Mouse (Mus musculus) embryonic facial prominence, embryonic 11.5 days (tissue): ENCODE measurements at regions not wholly inside any gene's neighbourhood (a gene's known extent, or its start where the extent isn't known, plus 50 kb on each side); places are given as distances from the start of the nearest gene placed in this dataset.
A peak's percentile ranks its signal among the peaks of the same experiment; 100 is the strongest.

Experiments used
- ATAC-seq: fragments of 200-750 bp; cut with Nextera tagmentation; replicated peaks from 2 replicates; pipeline ENCODE4 v1.8.0; 2017; ENCODE audit warnings: low read depth; ENCODE audit not compliant: insufficient number of reproducible peaks, low FRiP score, low TSS enrichment
- DNase-seq: peaks from one replicate; pipeline ENCODE4 v3.0.0-alpha.2; 2015; ENCODE audit warnings: low spot score
- H3K27ac ChIP-seq: fragments of 300-500 bp; sonication (generic); replicated peaks from 2 replicates; pipeline ENCODE4 v1.5.1; 2014; ENCODE audit warnings: mild to moderate bottlenecking, low read depth, low read length, control low read depth
- H3K27me3 ChIP-seq: fragments of 300-500 bp; sonication (generic); 2 replicates; pipeline ENCODE4 v1.6.1; 2014; ENCODE audit warnings: mild to moderate bottlenecking, low read length, moderate library complexity, mixed read lengths; ENCODE audit not compliant: control insufficient read depth, insufficient read depth
- H3K36me3 ChIP-seq: fragments of 300-500 bp; sonication (generic); replicated peaks from 2 replicates; pipeline ENCODE4 v1.6.1; 2014; ENCODE audit warnings: low read depth, mild to moderate bottlenecking, low read length, moderate library complexity, mixed read lengths; ENCODE audit not compliant: control insufficient read depth, insufficient read depth
- H3K4me1 ChIP-seq: fragments of 300-500 bp; sonication (generic); 2 replicates; pipeline ENCODE4 v1.6.1; 2014; ENCODE audit warnings: low read length, mixed read lengths; ENCODE audit not compliant: control insufficient read depth, insufficient read depth
- H3K4me2 ChIP-seq: fragments of 300-500 bp; sonication (generic); 2 replicates; pipeline ENCODE4 v1.6.1; 2014; ENCODE audit warnings: low read depth, mild to moderate bottlenecking, control low read depth, low read length, moderate library complexity
- H3K4me3 ChIP-seq: fragments of 300-500 bp; sonication (generic); 2 replicates; pipeline ENCODE4 v1.5.1; 2014; ENCODE audit warnings: low read depth, low read length, control low read depth
- H3K9ac ChIP-seq: fragments of 300-500 bp; sonication (generic); replicated peaks from 2 replicates; pipeline ENCODE4 v1.6.1; 2014; ENCODE audit warnings: mild to moderate bottlenecking, control low read depth, low read length
- H3K9me3 ChIP-seq: fragments of 300-500 bp; sonication (generic); replicated peaks from 2 replicates; pipeline ENCODE4 v1.6.1; 2016; ENCODE audit warnings: mild to moderate bottlenecking, low read length, inconsistent platforms, mixed read lengths; ENCODE audit not compliant: control insufficient read depth
- WGBS: fragments of 180-500 bp; shearing (Covaris S2); extraction: QIAGEN DNeasy Blood & Tissue Kit; methylation state at CpG from one replicate; pipeline ENCODE4 v1.1.7; 2014; 5-methylcytosine and 5-hydroxymethylcytosine counted together

- ATAC-seq (no peak), DNase-seq (no peak)
- Histone ChIP-seq H3K4me1 (no peaks in the 10 kb centered on the region), H3K27me3 (no peaks in the 10 kb centered on the region), H3K4me2 (no peak overlapping the region), H3K9ac (no peak overlapping the region), H3K4me3 (no peak overlapping the region), H3K36me3 (no peaks in the 10 kb centered on the region), H3K9me3 (no peaks in the 10 kb centered on the region), H3K27ac (no peak overlapping the region)
- WGBS = 80% methylated on average over 3 of the region's 3 CpGs
Measured at GRCm38 (mm10) chr8:115420536-115420935, 287.1 kb downstream of the Maf start.

GRCm38 (mm10) chr8:115420131-115420530 is 287.5 kb downstream of the Maf start:
- Histone ChIP-seq H3K27me3 (no peaks in the 10 kb centered on the region), H3K27ac (no peak overlapping the region), H3K4me2 (no peak overlapping the region), H3K4me1 (no peaks in the 10 kb centered on the region), H3K4me3 (no peak overlapping the region), H3K9me3 (no peaks in the 10 kb centered on the region), H3K36me3 (no peaks in the 10 kb centered on the region), H3K9ac (no peak overlapping the region)
- DNase-seq = no peak
- WGBS = 56% methylated on average over 6 of the region's 6 CpGs
- ATAC-seq = no peak

- Histone ChIP-seq H3K9ac (no peak overlapping the region), H3K27ac (no peak overlapping the region), H3K4me3 (no peak overlapping the region), H3K9me3 (no peaks in the 10 kb centered on the region), H3K27me3 (no peaks in the 10 kb centered on the region), H3K36me3 (no peaks in the 10 kb centered on the region), H3K4me1 (no peaks in the 10 kb centered on the region), H3K4me2 (no peak overlapping the region)
- WGBS = 32% methylated on average over 6 of the region's 6 CpGs
- DNase-seq (no peak), ATAC-seq (no peak)
Measured at GRCm38 (mm10) chr8:115418056-115418455, 289.5 kb downstream of the Maf start.

DNA sequence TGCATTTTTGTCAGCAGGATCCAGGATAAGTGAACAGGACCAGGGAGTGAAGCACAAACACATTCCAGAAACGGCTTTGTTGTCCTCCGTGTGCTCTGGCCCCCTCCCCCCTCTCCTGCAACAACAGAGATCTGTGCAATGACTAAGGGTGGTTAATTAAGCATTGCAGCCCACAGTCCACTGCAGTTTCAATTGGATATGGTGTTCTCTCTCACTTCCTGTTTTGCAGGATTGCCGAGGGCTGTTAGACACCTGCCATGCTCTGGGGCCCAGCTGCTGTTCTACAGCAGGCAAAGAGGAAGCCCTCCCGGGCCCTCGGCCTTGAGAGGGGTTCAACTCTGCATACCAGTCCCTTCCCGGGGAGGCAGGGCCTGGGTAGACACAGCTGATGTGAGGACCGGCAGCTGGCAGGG is 293.5 kb downstream of the Maf start:
- Histone ChIP-seq H3K9ac (no peak overlapping the region), H3K9me3 (no peaks in the 10 kb centered on the region), H3K4me2 (no peak overlapping the region), H3K27ac (no peak overlapping the region), H3K4me3 (no peak overlapping the region), H3K4me1 (no peaks in the 10 kb centered on the region), H3K36me3 (no peaks in the 10 kb centered on the region), H3K27me3 (no peaks in the 10 kb centered on the region)
- peak; percentile 40 for DNase-seq
- ATAC-seq = 0 out of 2 replicates have a peak, but pooled peaks have one; percentile 34
- 11% methylated on average over 7 of the region's 7 CpGs for WGBS

DNA sequence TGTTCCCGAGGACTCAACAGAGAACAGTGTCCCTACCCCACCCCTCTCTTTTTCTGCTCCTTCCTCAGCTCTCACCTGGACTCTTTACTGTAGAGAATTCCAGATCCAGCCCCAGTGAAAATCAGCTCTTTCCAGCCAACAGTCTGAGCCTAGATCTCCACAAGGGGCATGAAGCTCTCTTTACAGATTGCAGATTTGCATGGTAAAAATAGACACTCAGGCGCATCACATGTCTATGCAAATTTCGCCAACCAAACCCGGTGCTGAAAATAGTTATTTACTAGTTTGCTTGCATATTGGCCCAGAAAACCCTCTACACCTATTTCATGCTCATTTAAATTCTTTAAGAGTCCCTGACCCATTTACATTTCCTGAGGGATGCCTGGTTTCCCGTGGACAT is 295.8 kb downstream of the Maf start:
- no peak overlapping the region for H3K4me3 ChIP-seq
- H3K9ac ChIP-seq = no peak overlapping the region
- H3K4me1 ChIP-seq = no peaks in the 10 kb centered on the region
- H3K9me3 ChIP-seq = no peaks in the 10 kb centered on the region
- WGBS = 91% methylated on average over 5 of the region's 5 CpGs
- H3K36me3 ChIP-seq = no peaks in the 10 kb centered on the region
- no peak overlapping the region for H3K27ac ChIP-seq
- no peak for ATAC-seq
- no peak overlapping the region for H3K4me2 ChIP-seq
- H3K27me3 ChIP-seq = no peaks in the 10 kb centered on the region
- DNase-seq = no peak

DNA sequence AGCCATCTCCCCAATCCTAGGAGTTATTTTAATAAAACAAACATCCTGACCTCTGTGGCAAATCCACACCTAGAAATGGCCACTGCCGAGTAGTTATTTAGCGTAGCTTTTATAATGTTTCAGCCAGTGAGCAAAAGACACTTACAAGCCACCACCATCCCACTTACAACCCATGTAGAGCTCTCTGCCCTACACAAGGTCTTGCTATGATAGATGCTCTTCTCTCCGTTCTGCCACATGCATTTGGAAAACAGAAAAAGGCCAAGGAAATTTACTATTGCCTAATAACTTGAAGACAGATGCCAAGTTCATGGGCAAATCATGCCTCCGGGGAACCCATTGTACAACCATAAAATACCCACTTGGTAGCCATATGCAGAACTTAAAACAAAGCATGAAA is 296.5 kb downstream of the Maf start:
- WGBS = 93% methylated on average over 4 of the region's 4 CpGs
- no peak overlapping the region for H3K27ac ChIP-seq
- no peaks in the 10 kb centered on the region for H3K9me3 ChIP-seq
- H3K27me3 ChIP-seq = no peaks in the 10 kb centered on the region
- no peak overlapping the region for H3K9ac ChIP-seq
- ATAC-seq (no peak), DNase-seq (no peak)
- no peaks in the 10 kb centered on the region for H3K36me3 ChIP-seq
- H3K4me2 ChIP-seq = no peak overlapping the region
- no peaks in the 10 kb centered on the region for H3K4me1 ChIP-seq
- H3K4me3 ChIP-seq = no peak overlapping the region

DNA sequence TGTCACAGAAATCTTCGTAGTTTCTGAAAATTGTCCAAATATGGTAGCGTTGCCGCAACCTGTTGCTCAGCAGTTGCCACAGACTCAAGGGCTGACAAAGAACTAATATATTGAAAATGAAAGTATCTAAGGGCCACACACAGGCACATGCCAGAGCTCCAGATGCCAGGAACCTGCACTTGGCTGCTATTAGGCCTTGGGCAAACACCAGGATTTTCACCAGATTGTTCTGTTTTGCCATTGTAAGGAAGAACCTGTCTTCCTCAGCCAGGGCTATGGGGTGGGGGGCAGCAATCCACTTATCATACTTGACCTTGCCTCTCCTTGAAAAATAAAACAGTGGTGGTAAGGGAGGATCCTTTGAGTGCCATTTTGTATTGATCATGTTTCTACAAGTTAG is 297.4 kb downstream of the Maf start:
- Histone ChIP-seq H3K4me2 (no peak overlapping the region), H3K27me3 (no peaks in the 10 kb centered on the region), H3K9me3 (no peaks in the 10 kb centered on the region), H3K27ac (no peak overlapping the region), H3K4me3 (no peak overlapping the region), H3K36me3 (no peaks in the 10 kb centered on the region), H3K4me1 (no peaks in the 10 kb centered on the region), H3K9ac (no peak overlapping the region)
- DNase-seq = no peak
- WGBS = 97% methylated on average over 3 of the region's 3 CpGs
- no peak for ATAC-seq

DNA sequence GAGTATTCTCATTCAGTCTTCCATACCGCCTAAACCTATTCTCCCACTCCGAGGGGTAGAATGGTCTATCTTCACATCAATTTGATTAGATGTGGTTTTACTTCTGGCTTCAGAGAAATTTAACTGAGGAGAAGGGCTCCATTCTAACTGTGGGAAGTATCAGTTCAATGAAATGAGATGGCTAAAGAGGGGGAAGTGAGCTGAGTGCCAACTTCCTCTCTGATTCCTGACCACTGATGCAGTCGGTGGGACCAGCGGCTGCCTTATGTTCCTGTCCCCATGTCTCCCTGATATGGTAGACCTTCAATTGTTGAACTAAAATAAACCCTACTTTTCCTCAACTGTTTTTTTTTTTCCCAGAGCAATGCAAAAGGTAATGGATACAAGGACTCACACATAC is 300.1 kb downstream of the Maf start:
- Histone ChIP-seq H3K27me3 (no peaks in the 10 kb centered on the region), H3K4me1 (no peaks in the 10 kb centered on the region), H3K27ac (no peak overlapping the region), H3K4me3 (no peak overlapping the region), H3K9me3 (no peaks in the 10 kb centered on the region), H3K4me2 (no peak overlapping the region), H3K9ac (no peak overlapping the region), H3K36me3 (no peaks in the 10 kb centered on the region)
- ATAC-seq (no peak), DNase-seq (no peak)
- over 99% methylated on average over 4 of the region's 4 CpGs for WGBS
